Mouse (Mus musculus): Measurements from ENCODE around the gene Card6. TPM values are rescaled to one million over a fixed set of nuclear protein-coding genes. Genes with fewer than 3 reads are reported as not detected.
A peak's percentile ranks its signal among the peaks of the same experiment; 100 is the strongest.

Gene Card6
- total RNA-seq (2021), result 1 to 10 TPM in 1 of 2 experiments, under 1 TPM in 1; 0.88 to 1.7 TPM

DNA sequence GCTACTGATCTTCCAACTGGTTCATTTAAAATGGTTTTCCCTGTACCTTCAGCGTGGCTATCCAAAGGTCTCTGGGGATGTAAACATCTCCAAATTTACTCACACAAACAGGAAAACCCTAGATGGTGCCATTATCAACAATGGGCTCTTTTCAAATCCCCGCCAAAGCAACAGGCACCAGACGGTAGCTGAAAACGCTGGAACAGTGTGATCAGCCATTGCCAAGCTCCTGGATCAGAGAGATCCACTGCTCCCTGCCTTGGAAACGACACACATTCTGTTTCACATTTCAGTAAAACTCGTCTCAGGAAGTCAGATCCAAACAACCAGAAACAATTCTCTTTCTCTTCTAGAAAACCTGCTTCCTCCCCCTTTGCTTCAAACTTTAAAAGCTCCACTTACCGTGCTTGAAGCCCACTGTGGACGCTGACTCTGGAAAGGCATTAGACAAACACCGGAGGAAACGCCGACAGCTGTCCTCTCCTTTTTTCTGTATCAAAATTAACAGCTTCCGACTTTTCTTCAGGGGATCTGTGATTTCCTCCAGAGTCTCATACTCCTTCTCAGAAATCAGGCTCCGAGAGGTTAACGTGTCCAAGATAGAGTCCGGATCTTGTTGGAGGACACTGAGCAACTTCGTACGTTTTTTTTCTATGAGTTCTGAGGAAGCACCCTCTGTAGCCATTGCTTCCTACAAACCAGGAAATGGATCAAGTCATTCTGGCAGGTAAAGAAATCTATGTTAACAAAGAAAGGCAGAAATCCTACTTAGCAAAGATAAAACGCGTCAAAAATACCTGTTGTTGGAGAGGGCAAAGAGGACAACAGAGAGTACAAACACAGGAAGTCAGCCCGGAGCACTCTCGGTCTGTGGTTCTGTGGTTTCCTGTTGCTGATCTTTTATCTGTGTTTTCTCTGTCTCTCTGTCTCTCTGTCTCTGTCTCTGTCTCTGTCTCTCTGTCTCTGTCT lies at the start of gene Card6:
Gene Card6 (minus strand): TSS at position 854 of the 969 bp plus-strand sequence.
- DNase-seq, result no peak
- intact Hi-C loops (cut with DNase I), result no loop called here

DNA sequence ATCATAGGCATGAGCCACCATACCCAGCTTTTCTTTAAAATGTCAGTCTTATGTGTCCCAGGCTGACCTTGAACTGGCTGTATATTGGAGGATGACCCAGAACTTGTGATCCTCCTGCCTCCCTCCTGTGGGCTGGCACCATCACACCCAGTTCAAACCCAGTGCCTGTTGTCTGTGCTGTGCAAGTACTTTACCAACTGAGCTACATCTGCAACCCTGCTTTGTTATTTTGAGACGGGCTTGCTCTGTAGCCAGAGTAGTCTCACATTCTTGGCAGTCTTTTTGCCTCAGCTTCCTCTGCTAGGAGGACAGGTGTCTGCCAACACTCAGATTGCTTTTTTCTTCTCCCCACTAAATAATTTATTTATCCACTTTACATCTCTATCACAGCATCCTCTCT lies 49.0 kb upstream of the Card6 start:
- intact Hi-C loops (cut with DNase I), result no loop called here
- DNase-seq, result no peak

DNA sequence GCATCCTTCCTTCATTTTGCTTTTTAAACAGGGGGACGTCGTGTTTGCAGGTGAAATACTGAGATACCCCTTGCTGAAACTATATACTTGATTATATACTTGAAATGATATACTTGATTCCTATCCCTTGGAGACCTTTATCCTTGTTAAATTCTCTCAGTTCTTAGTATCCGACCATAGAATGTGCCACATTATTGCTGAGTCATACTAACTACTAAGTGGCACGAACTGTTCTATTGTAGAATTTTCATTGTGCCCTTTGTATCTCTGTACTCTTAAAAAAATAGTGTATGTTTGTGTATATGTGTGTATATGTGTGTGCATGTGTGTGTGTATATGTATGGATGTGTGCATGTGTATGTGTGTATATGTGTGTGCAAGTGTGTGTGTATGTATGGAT lies 48.0 kb upstream of the Card6 start:
- intact Hi-C loops (cut with DNase I), result no loop called here
- no peak for DNase-seq

DNA sequence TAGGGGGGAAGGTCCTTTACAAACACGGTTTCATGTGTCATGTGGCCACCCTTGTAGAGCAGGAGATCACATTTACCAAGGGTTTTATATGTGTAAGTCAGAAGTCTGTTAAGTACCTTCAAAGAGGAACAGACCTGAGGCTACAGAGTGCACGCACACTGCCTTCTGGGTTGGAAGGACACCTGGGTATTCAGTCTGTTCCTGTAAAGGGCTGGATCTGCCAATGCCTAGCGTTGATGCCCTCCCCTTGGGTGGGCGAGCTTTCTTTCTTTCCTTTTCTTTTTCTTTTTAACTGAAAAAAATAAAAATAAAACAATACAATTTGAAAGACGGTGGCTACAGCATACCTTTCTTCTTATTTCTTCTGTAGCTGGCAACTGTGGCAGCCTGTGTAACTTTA lies 46.8 kb upstream of the Card6 start:
- intact Hi-C loops (cut with DNase I), result no loop called here
- DNase-seq, result no peak

DNA sequence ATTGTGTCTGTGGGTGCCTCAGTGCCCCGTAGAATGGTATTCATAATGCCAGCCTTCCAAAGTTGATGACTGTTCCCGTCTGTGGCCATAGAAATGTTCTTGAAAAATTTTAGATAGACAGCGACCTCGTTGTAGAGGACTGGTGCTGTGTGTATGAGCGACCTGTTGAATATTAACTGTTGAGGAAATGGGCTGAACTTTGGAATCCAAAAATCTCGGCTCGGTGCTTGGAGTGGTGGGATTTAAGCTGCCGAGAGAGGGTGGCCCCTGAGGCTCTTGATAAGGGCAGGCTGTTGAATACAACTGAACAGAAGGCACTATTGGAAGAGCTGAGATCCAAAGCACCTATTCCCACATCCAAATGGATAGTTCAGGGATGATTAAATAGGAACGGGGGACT lies 46.3 kb upstream of the Card6 start:
- intact Hi-C loops (cut with DNase I), result no loop called here

DNA sequence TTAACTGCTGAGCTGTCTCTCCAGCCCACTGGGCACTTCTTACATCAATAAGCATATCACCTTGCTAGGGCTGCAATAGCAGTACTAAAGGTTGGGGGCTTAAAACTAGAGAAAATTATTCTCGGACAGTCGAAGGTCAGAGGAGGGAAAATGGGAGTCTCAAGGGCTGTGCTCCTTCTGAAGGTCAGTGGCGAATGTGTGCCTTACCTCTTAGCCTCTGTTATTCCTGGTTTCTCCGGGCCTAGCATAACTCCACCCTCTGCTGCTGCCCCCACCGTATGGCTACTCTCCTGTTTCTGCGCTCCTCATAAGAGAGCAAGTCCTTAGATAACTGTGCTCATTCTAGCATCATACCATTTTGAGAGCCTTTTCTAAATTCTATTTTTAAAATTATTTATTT lies 43.8 kb upstream of the Card6 start:
- DNase-seq, result no peak
- intact Hi-C loops (cut with DNase I), result no loop called here

More for the DNA sequence above, 46.3 kb upstream of the Card6 start:
- DNase-seq, result no peak

DNA sequence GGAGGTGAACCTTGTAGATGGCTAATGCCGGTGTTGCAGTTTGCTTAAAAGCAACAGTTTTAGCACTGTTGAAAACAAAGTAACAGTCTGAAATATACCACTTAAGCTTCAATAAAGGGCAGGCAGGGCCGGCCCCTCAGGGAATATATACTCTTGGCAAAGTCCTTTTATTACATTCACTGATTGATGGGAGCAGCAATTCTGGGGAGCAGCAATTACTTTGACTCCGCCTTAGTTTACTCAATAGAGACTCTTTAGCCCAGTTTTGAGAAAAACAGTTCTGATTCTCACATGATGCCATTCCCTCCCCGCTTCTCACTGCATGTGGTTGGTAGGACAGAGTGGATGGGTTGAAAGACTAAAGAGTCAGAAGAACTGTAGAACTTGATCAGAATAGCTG lies 40.8 kb upstream of the Card6 start:
- intact Hi-C loops (cut with DNase I), result no loop called here

DNA sequence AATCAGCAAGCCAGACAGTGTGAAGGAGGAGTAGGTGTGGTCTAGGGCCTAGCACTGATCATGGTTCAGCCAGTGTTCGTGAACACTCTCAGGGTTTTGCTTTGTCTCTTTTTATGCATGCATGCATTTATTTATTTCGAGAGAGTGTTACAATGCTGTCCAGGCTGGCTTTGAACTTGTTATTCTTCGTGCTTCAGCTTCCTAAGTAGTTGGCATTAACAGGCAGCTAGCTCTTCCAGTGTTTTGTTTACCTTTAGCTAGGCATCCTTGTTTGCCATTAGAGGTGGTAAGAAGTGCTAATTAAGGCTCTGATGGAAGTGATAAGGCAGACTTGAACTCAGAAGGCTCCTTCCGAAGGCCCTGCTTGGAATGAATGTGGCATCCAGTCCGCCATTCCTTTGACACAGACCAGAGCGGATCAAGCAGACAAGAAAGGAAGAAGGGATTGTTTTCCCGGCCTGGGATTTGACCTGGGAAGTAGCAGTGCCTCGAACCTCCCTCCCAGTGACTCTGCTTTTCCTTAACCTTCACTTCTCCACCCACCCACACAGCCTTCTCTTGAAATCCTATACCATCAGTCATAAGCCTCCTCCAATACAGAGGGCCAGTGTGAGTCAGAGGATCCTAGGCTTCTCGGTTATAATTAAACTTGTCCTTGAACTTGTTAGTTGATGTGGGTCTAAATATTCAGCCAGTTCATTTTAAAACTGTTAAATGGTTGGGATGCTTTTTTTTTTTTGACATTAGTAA lies 37.0 kb upstream of the Card6 start:
- no peak for DNase-seq
- intact Hi-C loops (cut with DNase I), result no loop called here

More for the DNA sequence above, 40.8 kb upstream of the Card6 start:
- no peak for DNase-seq

DNA sequence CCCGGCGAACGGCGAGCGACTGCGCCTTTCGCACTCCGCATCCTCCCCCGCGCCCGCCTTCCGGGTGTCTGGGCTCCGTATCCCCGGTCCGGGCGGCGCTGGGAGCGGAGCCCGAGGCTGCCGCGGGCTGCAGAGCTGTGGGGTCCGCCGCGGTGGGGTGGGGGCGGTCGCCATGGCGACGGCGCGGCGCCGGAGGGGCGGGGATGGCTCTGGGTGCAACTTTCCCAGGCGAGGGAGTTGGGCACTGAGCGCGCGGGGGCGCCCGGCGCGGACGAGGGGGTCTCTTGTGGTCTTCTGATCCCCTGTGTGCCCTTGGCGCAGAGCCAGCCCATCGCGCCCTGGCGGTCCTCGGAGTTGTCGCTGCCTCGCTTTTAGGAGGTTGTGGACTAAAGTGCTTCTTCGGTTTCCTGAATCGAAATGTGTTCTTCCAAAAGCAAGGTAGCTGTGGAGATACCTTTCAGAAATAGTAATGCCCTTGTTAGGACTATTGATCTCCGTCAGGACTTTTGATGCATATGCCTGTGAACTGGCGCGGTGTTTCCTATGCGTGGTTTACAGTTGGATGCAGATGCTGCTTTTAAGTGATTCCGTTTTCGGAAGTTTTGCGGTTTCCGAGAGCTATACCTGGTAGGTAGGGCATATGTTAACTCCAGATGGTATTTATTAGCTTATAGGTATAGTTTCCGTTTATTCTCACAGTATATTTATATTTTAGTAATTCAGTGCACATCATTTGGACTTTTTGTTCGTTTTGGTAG lies 35.9 kb upstream of the Card6 start:
- intact Hi-C loops (cut with DNase I), result no loop called here
- DNase-seq, result peak; percentile 85

DNA sequence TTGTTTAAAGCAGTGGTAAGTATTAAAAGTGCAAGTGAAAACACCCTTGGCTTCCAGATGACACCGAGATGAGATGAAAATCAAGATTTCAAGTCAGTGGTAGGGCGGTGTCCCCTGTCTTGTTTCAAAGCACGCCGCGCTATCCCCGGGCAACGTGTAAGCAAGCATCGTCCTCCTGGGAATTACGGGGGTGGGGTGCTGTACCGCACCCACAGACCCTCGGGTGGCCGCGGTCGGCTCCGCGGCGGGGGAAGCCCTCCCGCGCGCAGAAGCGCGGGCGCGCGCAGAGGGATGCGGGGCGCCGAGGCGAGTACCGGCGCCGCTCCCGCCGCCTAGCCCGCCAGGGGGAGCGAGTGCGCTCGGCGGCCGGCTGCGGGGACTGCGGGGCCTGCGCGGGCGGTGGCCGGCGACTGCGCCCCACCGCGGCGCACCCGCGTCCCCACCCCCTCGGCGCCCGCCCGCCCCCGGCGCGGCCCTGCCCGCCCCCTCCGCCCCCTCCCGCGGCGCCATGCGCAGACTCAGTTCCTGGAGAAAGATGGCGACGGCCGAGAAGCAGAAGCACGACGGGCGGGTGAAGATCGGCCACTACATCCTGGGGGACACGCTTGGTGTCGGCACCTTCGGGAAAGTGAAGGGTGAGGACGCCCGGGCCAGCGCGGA lies 35.2 kb upstream of the Card6 start, which contains the start of gene Prkaa1:
Gene Prkaa1 (plus strand): TSS at position 501 of the 660 bp plus-strand sequence.
- intact Hi-C loops (cut with DNase I), result no loop called here
- DNase-seq, result peak; percentile 84

DNA sequence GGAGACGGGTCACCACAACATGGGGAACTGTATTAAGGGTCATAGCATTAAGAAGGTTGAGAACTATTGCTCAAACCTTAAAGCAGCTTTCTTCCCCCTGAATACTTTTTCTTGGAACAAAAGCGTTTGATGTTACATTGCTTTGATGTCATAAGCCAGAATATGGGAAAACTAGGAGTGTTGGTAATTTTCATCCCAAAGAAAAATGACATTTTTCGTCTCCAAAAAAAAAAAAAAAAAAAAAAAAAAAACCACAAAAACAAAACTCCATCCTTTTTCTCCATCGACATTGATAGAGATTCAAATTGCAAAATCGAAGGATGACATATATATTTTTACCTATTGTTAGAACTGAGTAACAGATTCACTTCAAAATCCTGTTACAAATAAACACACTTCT lies 34.4 kb upstream of the Card6 start:
- DNase-seq, result no peak
- intact Hi-C loops (cut with DNase I), result no loop called here

DNA sequence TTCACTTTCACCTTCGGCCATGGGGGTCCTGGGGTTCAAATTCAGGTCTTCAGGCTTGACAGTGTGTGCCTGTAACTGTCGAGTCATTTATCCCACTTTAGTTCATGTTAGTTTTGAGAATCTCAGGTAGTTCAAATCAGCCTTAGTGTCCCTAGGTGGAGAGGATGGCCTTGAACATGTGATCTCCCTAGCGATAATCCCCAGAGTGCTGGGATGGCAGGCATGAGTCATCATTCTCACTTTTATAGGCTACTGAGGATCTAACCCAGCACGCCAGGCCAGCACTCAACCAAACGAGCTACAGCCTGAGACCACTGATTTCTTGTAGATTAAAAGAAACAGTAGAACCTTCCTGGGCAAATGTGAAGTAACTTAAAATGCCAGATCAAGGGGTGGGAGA lies 33.7 kb upstream of the Card6 start:
- intact Hi-C loops (cut with DNase I), result no loop called here
- DNase-seq, result no peak

DNA sequence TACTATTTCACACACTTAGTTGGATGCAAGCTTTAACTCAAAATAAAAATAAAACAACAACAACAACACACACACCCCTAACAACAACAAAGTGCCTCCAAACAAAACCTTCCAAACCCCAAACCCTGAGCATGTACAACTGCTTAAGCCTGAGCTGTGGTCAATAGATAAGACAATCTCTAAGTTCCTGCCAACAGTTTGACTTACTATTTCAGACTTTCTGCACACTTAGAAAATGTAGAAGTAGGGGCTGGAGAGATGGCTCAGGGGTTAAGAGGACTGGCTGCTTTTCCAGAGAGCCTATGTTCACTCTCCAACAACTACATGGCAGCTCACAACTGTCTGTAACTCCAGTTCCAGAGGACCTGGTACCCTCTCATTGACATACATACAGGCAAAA lies 32.0 kb upstream of the Card6 start:
- no peak for DNase-seq
- intact Hi-C loops (cut with DNase I), result no loop called here

DNA sequence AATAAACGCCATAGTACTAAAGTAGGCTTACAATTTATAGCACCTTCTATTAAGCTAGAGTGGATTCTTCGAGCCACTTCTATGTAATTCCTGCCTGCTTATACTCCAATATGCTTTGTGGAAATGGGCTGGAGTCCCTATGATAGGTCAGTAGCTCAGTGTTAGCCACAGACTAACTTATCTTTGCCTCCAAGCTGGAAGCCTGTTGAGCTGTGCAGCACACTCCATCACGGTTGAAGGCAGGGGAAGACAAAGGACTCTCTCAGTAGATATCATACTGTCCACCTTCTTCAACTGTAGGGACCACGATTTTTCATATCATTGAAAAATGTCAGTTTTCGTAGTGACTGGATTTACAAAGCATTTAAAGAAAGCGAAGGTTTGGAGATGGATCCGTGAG lies 31.5 kb upstream of the Card6 start:
- DNase-seq, result no peak
- intact Hi-C loops (cut with DNase I), result no loop called here

DNA sequence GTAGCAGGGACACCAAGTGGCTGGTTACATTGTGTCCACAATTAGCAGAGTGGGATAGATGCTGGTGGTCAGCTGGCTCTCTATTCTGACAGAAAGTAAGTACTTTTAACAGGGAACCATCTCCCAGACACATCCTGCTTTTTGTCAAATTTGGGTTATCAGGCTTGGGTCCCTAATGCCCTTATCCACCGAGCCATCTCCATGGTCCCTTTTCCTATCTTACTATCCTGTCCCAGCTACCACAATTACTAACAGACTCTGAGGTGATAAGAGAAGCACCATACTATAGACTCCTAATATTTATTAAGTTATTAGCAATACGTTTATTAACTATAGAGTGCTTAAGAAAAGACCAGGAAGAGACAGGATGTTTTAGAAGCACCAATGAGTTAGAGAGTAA lies 31.0 kb upstream of the Card6 start:
- intact Hi-C loops (cut with DNase I), result no loop called here
- no peak for DNase-seq

DNA sequence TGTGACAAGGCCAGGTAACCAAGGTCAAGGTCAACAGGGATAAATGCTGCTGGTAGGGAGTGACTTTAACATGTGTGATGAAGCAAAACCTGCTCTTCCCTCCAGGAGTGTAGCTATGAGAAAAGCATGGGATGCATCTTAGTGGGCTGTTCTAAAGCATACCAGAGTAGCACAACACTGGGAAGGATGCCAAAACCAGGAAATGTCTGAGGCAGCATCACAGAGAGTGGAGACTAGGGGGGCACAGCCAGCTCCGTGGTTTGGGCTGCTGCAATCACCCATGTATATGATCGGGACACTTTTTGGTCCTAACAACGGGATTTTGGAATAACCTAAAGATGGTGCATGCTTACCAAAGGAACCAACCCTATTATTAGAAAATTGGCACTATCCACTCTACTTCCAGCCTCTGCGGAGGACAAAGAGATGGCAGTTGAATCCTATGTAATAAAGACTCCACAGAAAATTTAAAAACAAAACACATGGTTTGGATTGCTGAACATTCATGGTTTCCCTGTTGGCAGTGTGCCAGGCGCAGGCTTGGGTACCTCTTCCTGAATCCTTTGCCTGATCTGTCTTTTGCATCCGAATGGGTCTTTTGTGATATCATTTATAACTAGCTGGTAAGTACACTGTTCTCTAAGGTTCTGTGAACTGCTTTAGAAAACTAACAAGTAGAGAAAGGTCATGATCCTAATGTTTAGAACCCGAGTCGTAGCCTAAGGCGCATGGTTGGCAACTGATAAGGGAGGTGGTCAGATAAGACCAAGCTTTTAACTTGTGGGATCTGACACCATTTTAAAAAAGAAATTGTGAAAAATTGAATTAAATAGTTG lies 29.9 kb upstream of the Card6 start:
- intact Hi-C loops (cut with DNase I), result no loop called here
- no peak for DNase-seq

DNA sequence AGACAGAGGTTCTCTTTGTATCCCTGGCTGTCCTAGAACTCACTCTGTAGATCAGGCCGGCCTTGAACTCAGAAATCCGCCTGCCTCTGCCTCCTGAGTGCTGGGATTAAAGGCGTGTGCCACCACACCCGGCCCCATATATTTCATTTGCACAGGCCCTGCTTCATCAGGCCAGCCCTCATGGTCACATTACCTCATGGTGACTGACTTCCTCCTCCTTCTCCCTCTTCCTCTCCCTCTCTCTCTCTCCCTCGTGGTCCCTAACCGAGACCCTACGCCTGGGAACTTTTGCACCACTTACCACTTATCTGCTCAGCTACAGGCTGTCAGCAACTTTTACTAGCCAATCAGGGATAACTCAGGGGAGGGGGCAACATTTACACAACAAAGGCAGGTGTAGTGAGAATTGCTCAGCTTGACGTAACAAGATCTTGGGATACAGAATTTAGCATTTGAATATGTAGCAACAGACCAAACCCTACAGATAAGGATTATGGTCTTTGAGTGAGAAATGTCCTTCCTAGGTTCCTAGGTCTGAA lies 26.7 kb upstream of the Card6 start:
- no peak for DNase-seq
- intact Hi-C loops (cut with DNase I), result no loop called here

DNA sequence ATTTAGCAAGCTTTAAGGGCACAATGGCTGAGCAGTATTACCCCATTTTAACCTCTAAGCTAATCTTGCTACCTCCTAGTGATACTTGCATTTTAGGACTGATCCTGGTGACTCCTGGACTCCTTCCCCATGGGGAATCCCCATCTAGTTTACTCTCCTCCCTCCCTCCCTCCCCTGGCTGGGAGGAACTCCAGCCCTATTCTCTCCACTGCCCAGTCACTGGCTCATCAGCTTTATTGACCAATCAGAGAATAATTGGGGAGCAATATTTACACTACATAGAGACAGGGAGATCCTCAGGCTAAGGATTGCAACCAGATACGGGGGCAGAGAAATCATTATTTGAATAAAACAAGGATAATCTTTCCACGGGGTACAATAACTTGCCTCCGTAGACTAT lies 25.8 kb upstream of the Card6 start:
- no peak for DNase-seq
- intact Hi-C loops (cut with DNase I), result no loop called here

DNA sequence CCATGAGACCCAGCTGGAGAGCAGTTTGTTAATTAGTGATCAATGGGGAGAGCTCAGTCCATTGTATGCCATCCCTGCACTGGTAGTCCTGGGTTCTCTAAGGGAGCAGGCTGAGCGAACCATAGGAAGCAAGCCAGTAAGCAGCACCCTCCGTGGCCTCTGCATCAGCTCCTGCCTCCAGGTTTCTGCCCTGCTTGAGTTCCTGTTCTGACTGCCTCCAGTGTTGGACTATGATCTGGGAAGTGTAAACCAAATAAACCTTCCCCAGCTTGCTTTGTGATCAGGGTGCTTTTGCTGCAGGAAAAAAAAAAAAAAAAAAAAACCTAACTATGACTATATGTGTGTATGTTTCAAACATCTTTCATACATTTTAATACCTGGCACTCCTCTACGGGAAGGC lies 25.0 kb upstream of the Card6 start:
- DNase-seq, result no peak
- intact Hi-C loops (cut with DNase I), result no loop called here

All from left cerebral cortex, postnatal 4 days (tissue).